Mouse (Mus musculus): ENCODE measurements around the gene Gstm5. TPM values are rescaled to one million over a fixed set of nuclear protein-coding genes. Genes with fewer than 3 reads are reported as not detected.

The Gstm5 gene
- polyA plus RNA-seq, 1 experiment from 2014 or later, result 150 TPM

DNA sequence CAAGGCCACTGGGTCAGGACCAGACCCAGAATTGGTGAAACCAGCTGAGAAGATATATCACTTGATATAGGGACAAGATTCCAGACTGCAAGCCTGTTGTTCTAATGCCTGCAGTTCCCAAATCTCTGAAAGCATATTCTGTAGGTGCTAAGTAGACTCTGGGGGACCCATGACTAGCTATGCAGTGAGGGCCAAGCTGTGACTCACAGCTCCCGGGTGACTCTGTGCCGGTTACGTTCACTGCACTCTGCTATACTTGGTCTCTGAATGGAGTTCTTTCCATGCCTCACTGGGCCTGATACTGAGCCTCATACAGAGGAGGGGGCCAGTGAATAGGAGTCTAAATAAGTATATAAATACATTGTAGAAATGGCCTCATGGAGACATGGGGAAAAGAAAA lies 32.2 kb downstream of the Gstm5 start:
- no peaks in the 10 kb centered on the region for H3K27me3 ChIP-seq (ENCODE audit: control insufficient read depth, insufficient read depth, low read length)
- H3K4me1 ChIP-seq (ENCODE audit: control insufficient read depth in 2 of 2, insufficient read depth in 2 of 2, low read length in 2 of 2), result peaks cover 6 to 13% of the 10 kb centered on the region in 2 experiments
- 76% methylated on average over 3 of the region's 3 CpGs for WGBS
- ATAC-seq (ENCODE audit: insufficient number of reproducible peaks, insufficient read depth, low FRiP score, low read depth), result no peak
- no peak overlapping the region for H3K4me3 ChIP-seq (ENCODE audit: control insufficient read depth in 1 of 2, insufficient read depth in 1 of 2, low read depth in 1 of 2, low read length in 2 of 2)
- no peaks in the 10 kb centered on the region for H3K36me3 ChIP-seq (ENCODE audit: control insufficient read depth, insufficient read depth, low read length)
- H3K9me3 ChIP-seq (ENCODE audit: control insufficient read depth, low read length), result no peaks in the 10 kb centered on the region
- no peak overlapping the region for H3K9ac ChIP-seq (ENCODE audit: low read length)
- no peak overlapping the region for H3K27ac ChIP-seq (replicated peaks in 1 of 2; ENCODE audit: control insufficient read depth in 1 of 2, insufficient read depth in 1 of 2, low read depth in 2 of 2, low read length in 2 of 2)
- no peak overlapping the region for H3K4me2 ChIP-seq (ENCODE audit: low read length)

DNA sequence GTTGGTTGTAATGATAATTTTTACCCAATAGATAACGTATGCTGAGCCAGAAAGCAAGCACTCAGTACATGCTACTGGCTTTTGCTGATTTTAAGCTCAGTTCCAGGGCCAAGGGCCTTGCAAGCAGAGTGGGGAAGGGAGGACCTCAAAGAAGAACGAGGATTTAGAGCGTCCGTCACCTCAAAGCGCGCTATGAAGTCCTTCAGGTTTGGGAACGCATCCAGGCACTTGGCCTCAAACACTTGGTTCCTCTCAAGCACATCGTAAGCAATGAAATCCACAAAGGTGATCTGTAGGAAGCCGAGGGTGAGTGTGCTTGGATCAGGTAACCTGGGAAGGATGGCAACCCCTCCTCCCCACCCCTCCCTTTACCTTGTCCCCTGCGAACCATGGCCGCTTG lies 33.1 kb downstream of the Gstm5 start:
- H3K4me3 ChIP-seq (ENCODE audit: control insufficient read depth in 1 of 2, insufficient read depth in 1 of 2, low read depth in 1 of 2, low read length in 2 of 2), result no peak overlapping the region
- WGBS, result 82% methylated on average over 11 of the region's 11 CpGs
- no peak overlapping the region for H3K4me2 ChIP-seq (ENCODE audit: low read length)
- no peaks in the 10 kb centered on the region for H3K27me3 ChIP-seq (ENCODE audit: control insufficient read depth, insufficient read depth, low read length)
- no peak overlapping the region for H3K9ac ChIP-seq (ENCODE audit: low read length)
- no peaks in the 10 kb centered on the region for H3K9me3 ChIP-seq (ENCODE audit: control insufficient read depth, low read length)
- no peaks in the 10 kb centered on the region for H3K36me3 ChIP-seq (ENCODE audit: control insufficient read depth, insufficient read depth, low read length)
- no peak overlapping the region for H3K27ac ChIP-seq (replicated peaks in 1 of 2; ENCODE audit: control insufficient read depth in 1 of 2, insufficient read depth in 1 of 2, low read depth in 2 of 2, low read length in 2 of 2)
- peaks cover 6 to 10% of the 10 kb centered on the region in 2 experiments for H3K4me1 ChIP-seq (ENCODE audit: control insufficient read depth in 2 of 2, insufficient read depth in 2 of 2, low read length in 2 of 2)
- no peak for ATAC-seq (ENCODE audit: insufficient number of reproducible peaks, insufficient read depth, low FRiP score, low read depth)

DNA sequence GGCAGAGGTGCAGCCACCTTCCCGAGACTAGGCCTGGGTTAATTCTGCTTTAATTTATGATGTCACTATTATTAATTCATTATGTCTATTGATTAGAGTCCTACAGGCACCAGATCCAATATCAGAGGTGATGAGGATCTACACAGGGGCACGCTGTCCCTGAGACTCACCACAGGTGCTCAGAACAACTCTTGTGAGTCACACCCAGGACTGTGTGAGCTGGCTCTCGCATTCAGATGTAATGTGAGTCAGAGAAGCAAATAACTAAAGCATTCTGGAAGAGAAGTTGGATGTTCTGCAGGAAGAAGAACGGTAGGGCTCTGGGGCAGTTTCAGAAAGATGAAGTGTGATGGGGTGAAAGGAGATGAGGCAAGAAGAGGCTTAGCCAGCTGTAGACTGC lies 33.6 kb downstream of the Gstm5 start:
- WGBS, result 72% methylated on average over 4 of the region's 4 CpGs
- no peak overlapping the region for H3K27ac ChIP-seq (replicated peaks in 1 of 2; ENCODE audit: control insufficient read depth in 1 of 2, insufficient read depth in 1 of 2, low read depth in 2 of 2, low read length in 2 of 2)
- no peaks in the 10 kb centered on the region for H3K36me3 ChIP-seq (ENCODE audit: control insufficient read depth, insufficient read depth, low read length)
- no peak for ATAC-seq (ENCODE audit: insufficient number of reproducible peaks, insufficient read depth, low FRiP score, low read depth)
- no peak overlapping the region for H3K9ac ChIP-seq (ENCODE audit: low read length)
- no peaks in the 10 kb centered on the region for H3K9me3 ChIP-seq (ENCODE audit: control insufficient read depth, low read length)
- no peak overlapping the region for H3K4me2 ChIP-seq (ENCODE audit: low read length)
- H3K4me1 ChIP-seq (ENCODE audit: control insufficient read depth in 2 of 2, insufficient read depth in 2 of 2, low read length in 2 of 2), result peaks cover 6 to 10% of the 10 kb centered on the region in 2 experiments
- no peak overlapping the region for H3K4me3 ChIP-seq (ENCODE audit: control insufficient read depth in 1 of 2, insufficient read depth in 1 of 2, low read depth in 1 of 2, low read length in 2 of 2)
- H3K27me3 ChIP-seq (ENCODE audit: control insufficient read depth, insufficient read depth, low read length), result no peaks in the 10 kb centered on the region

DNA sequence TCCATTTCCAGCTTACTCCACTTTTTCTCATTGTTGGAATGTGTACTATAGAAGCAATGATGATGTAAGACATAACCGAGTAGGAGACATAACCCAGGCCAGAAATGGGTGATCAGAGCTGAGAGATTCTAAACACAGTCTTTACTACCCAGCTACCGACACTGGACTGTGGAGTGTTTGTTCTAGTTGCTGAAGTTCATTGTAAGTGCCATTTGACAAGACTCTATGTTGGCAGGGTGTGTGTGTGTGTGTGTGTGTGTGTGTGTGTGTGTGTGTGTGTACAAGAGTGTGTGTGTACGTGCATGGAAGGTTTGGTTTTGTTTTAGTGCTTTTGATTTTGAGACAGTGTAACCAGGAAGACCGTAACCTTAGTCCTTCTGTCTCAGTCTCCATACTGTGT lies 34.1 kb downstream of the Gstm5 start:
- H3K9ac ChIP-seq (ENCODE audit: low read length), result no peak overlapping the region
- H3K36me3 ChIP-seq (ENCODE audit: control insufficient read depth, insufficient read depth, low read length), result no peaks in the 10 kb centered on the region
- WGBS, result 74% methylated on average over 4 of the region's 4 CpGs
- H3K4me3 ChIP-seq (ENCODE audit: control insufficient read depth in 1 of 2, insufficient read depth in 1 of 2, low read depth in 1 of 2, low read length in 2 of 2), result no peak overlapping the region
- ATAC-seq (ENCODE audit: insufficient number of reproducible peaks, insufficient read depth, low FRiP score, low read depth), result no peak
- H3K9me3 ChIP-seq (ENCODE audit: control insufficient read depth, low read length), result no peaks in the 10 kb centered on the region
- peaks cover 6 to 10% of the 10 kb centered on the region in 2 experiments for H3K4me1 ChIP-seq (ENCODE audit: control insufficient read depth in 2 of 2, insufficient read depth in 2 of 2, low read length in 2 of 2)
- H3K27me3 ChIP-seq (ENCODE audit: control insufficient read depth, insufficient read depth, low read length), result no peaks in the 10 kb centered on the region
- no peak overlapping the region for H3K27ac ChIP-seq (replicated peaks in 1 of 2; ENCODE audit: control insufficient read depth in 1 of 2, insufficient read depth in 1 of 2, low read depth in 2 of 2, low read length in 2 of 2)
- no peak overlapping the region for H3K4me2 ChIP-seq (ENCODE audit: low read length)

DNA sequence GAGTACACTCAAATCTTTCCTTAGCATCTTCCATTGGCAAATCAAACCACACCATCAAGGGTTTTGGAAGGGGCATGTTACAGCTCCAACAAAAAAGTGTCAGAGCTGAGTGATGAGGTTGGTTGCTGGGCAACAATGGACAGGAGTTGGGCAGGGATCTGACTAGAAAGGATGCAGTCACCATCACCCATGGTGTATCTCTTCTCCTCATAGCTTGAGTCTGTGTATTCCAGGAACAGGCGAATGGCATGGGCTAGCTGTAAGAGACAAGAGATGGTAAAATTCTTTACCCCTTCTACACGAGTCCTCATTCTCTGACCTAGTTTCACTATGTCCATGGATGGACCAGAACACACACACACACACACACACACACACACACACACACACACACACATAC lies 35.5 kb downstream of the Gstm5 start:
- WGBS, result 56% methylated on average over 2 of the region's 2 CpGs
- peak overlapping the region; percentile 65 for H3K9ac ChIP-seq (ENCODE audit: low read length)
- H3K4me2 ChIP-seq (ENCODE audit: low read length), result peak overlapping the region; percentile 63
- peak overlapping the region; percentile 37 to 38 for H3K4me3 ChIP-seq (ENCODE audit: control insufficient read depth in 1 of 2, insufficient read depth in 1 of 2, low read depth in 1 of 2, low read length in 2 of 2)
- peaks cover 9 to 10% of the 10 kb centered on the region in 2 experiments for H3K4me1 ChIP-seq (ENCODE audit: control insufficient read depth in 2 of 2, insufficient read depth in 2 of 2, low read length in 2 of 2)
- peak overlapping the region; percentile 55 to 79 for H3K27ac ChIP-seq (replicated peaks in 1 of 2; ENCODE audit: control insufficient read depth in 1 of 2, insufficient read depth in 1 of 2, low read depth in 2 of 2, low read length in 2 of 2)
- ATAC-seq (ENCODE audit: insufficient number of reproducible peaks, insufficient read depth, low FRiP score, low read depth), result no peak
- H3K9me3 ChIP-seq (ENCODE audit: control insufficient read depth, low read length), result no peaks in the 10 kb centered on the region
- H3K36me3 ChIP-seq (ENCODE audit: control insufficient read depth, insufficient read depth, low read length), result no peaks in the 10 kb centered on the region
- H3K27me3 ChIP-seq (ENCODE audit: control insufficient read depth, insufficient read depth, low read length), result no peaks in the 10 kb centered on the region

DNA sequence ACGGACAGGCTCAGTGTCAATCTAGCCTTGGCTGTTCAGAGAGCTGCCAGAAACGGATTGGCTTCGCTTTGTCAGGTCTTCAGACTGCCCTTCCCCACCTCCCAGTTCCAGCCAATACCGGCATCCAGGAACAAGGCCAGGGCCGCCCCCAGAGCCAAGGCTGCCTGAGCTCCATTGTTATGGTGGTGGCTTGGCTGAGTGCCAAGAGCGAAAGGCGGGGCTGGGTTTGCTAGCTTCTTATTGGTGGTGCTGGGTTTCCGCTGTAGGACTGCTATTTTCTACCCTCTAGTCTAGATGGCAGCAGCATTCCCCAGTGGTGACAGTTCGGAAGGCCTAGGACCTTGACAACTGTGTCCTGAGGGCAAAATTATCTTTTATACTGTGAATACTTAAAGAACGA lies 36.0 kb downstream of the Gstm5 start, which contains the start of gene Gstm7:
Gene Gstm7 (minus strand): TSS at position 148 of the 400 bp plus-strand sequence.
- Histone ChIP-seq H3K36me3 (ENCODE audit: control insufficient read depth, insufficient read depth, low read length) (no peaks in the 10 kb centered on the region), H3K27ac (replicated peaks in 1 of 2; ENCODE audit: control insufficient read depth in 1 of 2, insufficient read depth in 1 of 2, low read depth in 2 of 2, low read length in 2 of 2) (peak within 1 kb of the TSS; percentile 55 to 79), H3K4me3 (ENCODE audit: control insufficient read depth in 1 of 2, insufficient read depth in 1 of 2, low read depth in 1 of 2, low read length in 2 of 2) (peak within 1 kb of the TSS; percentile 37 to 38), H3K4me2 (ENCODE audit: low read length) (peak within 1 kb of the TSS; percentile 63), H3K27me3 (ENCODE audit: control insufficient read depth, insufficient read depth, low read length) (no peaks in the 10 kb centered on the region), H3K4me1 (ENCODE audit: control insufficient read depth in 2 of 2, insufficient read depth in 2 of 2, low read length in 2 of 2) (peaks cover 10% of the 10 kb centered on the region in 2 experiments), H3K9ac (ENCODE audit: low read length) (peak within 1 kb of the TSS; percentile 65), H3K9me3 (ENCODE audit: control insufficient read depth, low read length) (no peaks in the 10 kb centered on the region)
- ATAC-seq (ENCODE audit: insufficient number of reproducible peaks, insufficient read depth, low FRiP score, low read depth), result peak; percentile 94
- WGBS, result under 1% methylated on average over 10 of the region's 10 CpGs

DNA sequence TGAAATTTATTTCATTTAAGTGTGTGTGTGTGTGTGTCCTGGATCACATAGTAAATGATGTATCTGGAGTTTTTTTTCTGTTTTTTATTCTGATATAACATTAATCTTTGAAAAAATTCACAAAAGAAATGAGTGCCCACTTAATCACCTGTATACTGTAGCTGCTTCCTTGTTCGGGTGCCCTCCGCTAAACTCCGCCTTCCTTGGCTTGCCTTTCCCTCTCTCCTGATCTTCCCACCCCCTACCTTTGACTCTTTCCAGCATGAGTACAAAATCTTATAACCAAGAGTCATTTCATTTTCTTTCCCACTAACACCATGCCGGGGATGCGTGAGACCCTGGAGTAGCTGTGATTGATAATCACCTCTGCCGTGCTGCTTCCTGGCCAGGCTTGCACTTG lies 36.5 kb downstream of the Gstm5 start:
- no peaks in the 10 kb centered on the region for H3K36me3 ChIP-seq (ENCODE audit: control insufficient read depth, insufficient read depth, low read length)
- 0 out of 4 replicates have a peak overlapping the region, but pooled peaks have one; percentile 46 to 57 for H3K27ac ChIP-seq (replicated peaks in 1 of 2; ENCODE audit: control insufficient read depth in 1 of 2, insufficient read depth in 1 of 2, low read depth in 2 of 2, low read length in 2 of 2)
- WGBS, result 62% methylated on average over 6 of the region's 6 CpGs
- no peak overlapping the region for H3K4me3 ChIP-seq (ENCODE audit: control insufficient read depth in 1 of 2, insufficient read depth in 1 of 2, low read depth in 1 of 2, low read length in 2 of 2)
- no peaks in the 10 kb centered on the region for H3K9me3 ChIP-seq (ENCODE audit: control insufficient read depth, low read length)
- no peak for ATAC-seq (ENCODE audit: insufficient number of reproducible peaks, insufficient read depth, low FRiP score, low read depth)
- H3K9ac ChIP-seq (ENCODE audit: low read length), result no peak overlapping the region
- peaks cover 10% of the 10 kb centered on the region in 2 experiments for H3K4me1 ChIP-seq (ENCODE audit: control insufficient read depth in 2 of 2, insufficient read depth in 2 of 2, low read length in 2 of 2)
- H3K4me2 ChIP-seq (ENCODE audit: low read length), result no peak overlapping the region
- H3K27me3 ChIP-seq (ENCODE audit: control insufficient read depth, insufficient read depth, low read length), result no peaks in the 10 kb centered on the region

DNA sequence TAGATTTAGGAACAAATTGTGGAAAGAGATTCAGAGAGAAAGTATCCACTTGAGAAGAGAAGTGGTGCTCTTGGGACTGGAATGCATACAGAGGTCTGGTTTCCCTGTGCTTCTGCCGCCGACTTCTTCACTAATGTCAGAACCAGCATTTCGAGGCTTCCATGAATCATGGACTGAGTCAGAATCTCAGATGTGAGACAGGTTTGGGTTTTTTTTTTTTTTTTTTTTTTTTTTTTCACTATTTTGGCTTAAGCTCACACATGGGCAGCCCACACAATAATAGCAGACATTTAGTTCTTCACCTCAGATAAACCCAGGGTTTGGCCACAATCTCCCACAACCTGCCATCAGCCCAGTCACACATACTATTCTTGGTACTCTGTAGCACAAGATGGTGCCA lies 39.6 kb downstream of the Gstm5 start:
- H3K9me3 ChIP-seq (ENCODE audit: control insufficient read depth, low read length), result no peaks in the 10 kb centered on the region
- H3K4me3 ChIP-seq (ENCODE audit: control insufficient read depth in 1 of 2, insufficient read depth in 1 of 2, low read depth in 1 of 2, low read length in 2 of 2), result no peak overlapping the region
- WGBS, result 39% methylated on average over 3 of the region's 3 CpGs
- H3K27me3 ChIP-seq (ENCODE audit: control insufficient read depth, insufficient read depth, low read length), result no peaks in the 10 kb centered on the region
- H3K27ac ChIP-seq (replicated peaks in 1 of 2; ENCODE audit: control insufficient read depth in 1 of 2, insufficient read depth in 1 of 2, low read depth in 2 of 2, low read length in 2 of 2), result no peak overlapping the region
- no peak overlapping the region for H3K4me2 ChIP-seq (ENCODE audit: low read length)
- no peaks in the 10 kb centered on the region for H3K36me3 ChIP-seq (ENCODE audit: control insufficient read depth, insufficient read depth, low read length)
- peaks cover 13 to 19% of the 10 kb centered on the region in 2 experiments for H3K4me1 ChIP-seq (ENCODE audit: control insufficient read depth in 2 of 2, insufficient read depth in 2 of 2, low read length in 2 of 2)
- ATAC-seq (ENCODE audit: insufficient number of reproducible peaks, insufficient read depth, low FRiP score, low read depth), result no peak
- no peak overlapping the region for H3K9ac ChIP-seq (ENCODE audit: low read length)
